Mouse (Mus musculus) heart, embryonic 16.5 days (tissue): ENCODE data around the gene Itga1. TPM values are rescaled to one million over a fixed set of nuclear protein-coding genes. Genes with fewer than 3 reads are reported as not detected.

Experiments used
- ATAC-seq: fragments of 200-750 bp; cut with Nextera tagmentation; replicated peaks from 2 replicates; pipeline ENCODE4 v1.8.0; 2017; ENCODE audit warnings: moderate number of reproducible peaks; ENCODE audit not compliant: insufficient read depth, low FRiP score; ENCODE audit errors: extremely low read depth
- H3K27ac ChIP-seq: fragments of 300-500 bp; sonication (generic); 2 replicates; pipeline ENCODE4 v1.5.1; 2014; ENCODE audit warnings: mild to moderate bottlenecking, low read length, control low read depth, moderate library complexity
- H3K27me3 ChIP-seq: fragments of 300-500 bp; sonication (generic); 2 replicates; pipeline ENCODE4 v1.6.1; 2014; ENCODE audit warnings: low read length, mixed read lengths; ENCODE audit not compliant: control insufficient read depth, insufficient read depth
- H3K36me3 ChIP-seq: fragments of 300-500 bp; sonication (generic); 2 replicates; pipeline ENCODE4 v1.6.1; 2014; ENCODE audit not compliant: control insufficient read depth, insufficient read depth
- H3K4me1 ChIP-seq: fragments of 300-500 bp; sonication (generic); 2 replicates; pipeline ENCODE4 v1.6.1; 2014; ENCODE audit warnings: low read length, mixed read lengths; ENCODE audit not compliant: control insufficient read depth, insufficient read depth
- H3K4me2 ChIP-seq: fragments of 300-500 bp; sonication (generic); 2 replicates; pipeline ENCODE4 v1.6.1; 2014; ENCODE audit warnings: low read depth, mild to moderate bottlenecking, control low read depth, low read length
- H3K4me3 ChIP-seq: fragments of 300-500 bp; sonication (generic); 2 replicates; pipeline ENCODE4 v1.5.1; 2014; ENCODE audit warnings: mild to moderate bottlenecking, control low read depth, low read length
- H3K9ac ChIP-seq: fragments of 300-500 bp; sonication (generic); 2 replicates; pipeline ENCODE4 v1.6.1; 2014; ENCODE audit warnings: low read length, control low read depth
- H3K9me3 ChIP-seq: fragments of 300-500 bp; sonication (generic); replicated peaks from 2 replicates; pipeline ENCODE4 v1.6.1; 2016; ENCODE audit warnings: low read length; ENCODE audit not compliant: control insufficient read depth
- WGBS: fragments of 180-500 bp; shearing (Covaris S2); extraction: QIAGEN DNeasy Blood & Tissue Kit; methylation state at CpG from one replicate; pipeline ENCODE4 v1.1.7; 2014; 5-methylcytosine and 5-hydroxymethylcytosine counted together
- polyA plus RNA-seq: library from polyadenylated mRNA; unstranded; fragments of >200 nt; fragmentation: Nextera tagmentation; extraction: Ambion mirVana; gene quantifications from 2 replicates; pipeline ENCODE4 v1.2.1, GENCODE M21; 2015

The Itga1 gene
- polyA plus RNA-seq, 1 experiment from 2014 or later, result 26.3 TPM

DNA sequence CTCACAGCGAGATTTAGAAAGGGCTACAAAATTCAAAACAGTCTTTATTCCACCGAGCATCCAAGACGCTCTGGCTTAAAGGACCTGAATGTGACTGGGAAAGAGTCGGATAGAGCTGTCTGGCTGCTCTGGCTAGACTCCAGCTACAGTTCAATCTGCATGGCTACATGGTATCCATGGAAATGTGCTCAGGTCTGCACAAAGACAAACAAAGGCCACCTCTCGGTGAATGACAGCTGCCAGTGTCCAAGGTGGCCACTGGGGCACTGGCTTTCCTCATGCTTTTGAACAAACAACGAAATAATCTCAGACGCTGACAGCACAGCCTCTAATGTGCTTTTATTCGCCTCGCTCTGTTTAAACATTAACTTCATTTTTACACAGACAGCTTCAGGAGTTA, 178.4 kb downstream of the Itga1 start:
- Histone ChIP-seq H3K4me2 (peak overlapping the region; percentile 4; the same call in 1 of the 2 replicates), H3K9ac (no peak overlapping the region), H3K27ac (no peak overlapping the region; the same call in 1 of the 2 replicates), H3K36me3 (no peaks in the 10 kb centered on the region), H3K27me3 (no peaks in the 10 kb centered on the region), H3K4me1 (peaks cover 4% of the 10 kb centered on the region), H3K4me3 (no peak overlapping the region), H3K9me3 (no peaks in the 10 kb centered on the region; the same call in 1 of the 2 replicates)
- 46% methylated on average over 9 of the region's 9 CpGs for WGBS
- no peak for ATAC-seq

DNA sequence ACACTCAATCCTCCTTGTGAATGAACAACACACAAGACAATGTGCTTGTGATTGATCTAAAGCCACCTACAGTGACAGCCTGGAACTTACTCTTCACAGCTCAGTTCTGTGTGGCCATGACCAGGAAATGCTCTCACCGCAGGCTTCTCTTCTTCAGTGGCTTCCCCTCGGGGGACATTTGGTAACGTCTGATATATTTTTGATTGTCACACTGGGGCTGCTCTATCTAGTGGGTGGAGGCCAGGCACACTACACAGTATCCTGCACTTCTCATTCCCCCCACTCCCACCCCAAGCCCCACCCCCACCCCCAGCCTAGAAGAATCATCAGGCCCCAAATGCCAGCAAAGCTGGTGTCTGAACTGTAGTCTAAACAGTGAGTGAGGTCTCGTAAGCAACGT, 186.0 kb downstream of the Itga1 start:
- Histone ChIP-seq H3K36me3 (no peaks in the 10 kb centered on the region), H3K27ac (no peak overlapping the region), H3K27me3 (no peaks in the 10 kb centered on the region), H3K4me2 (no peak overlapping the region), H3K4me1 (peaks cover 8% of the 10 kb centered on the region), H3K9me3 (no peaks in the 10 kb centered on the region; the same call in 1 of the 2 replicates), H3K9ac (no peak overlapping the region), H3K4me3 (no peak overlapping the region)
- peak; percentile 41; the same call in 1 of the 2 replicates for ATAC-seq
- WGBS, result 56% methylated on average over 5 of the region's 5 CpGs

DNA sequence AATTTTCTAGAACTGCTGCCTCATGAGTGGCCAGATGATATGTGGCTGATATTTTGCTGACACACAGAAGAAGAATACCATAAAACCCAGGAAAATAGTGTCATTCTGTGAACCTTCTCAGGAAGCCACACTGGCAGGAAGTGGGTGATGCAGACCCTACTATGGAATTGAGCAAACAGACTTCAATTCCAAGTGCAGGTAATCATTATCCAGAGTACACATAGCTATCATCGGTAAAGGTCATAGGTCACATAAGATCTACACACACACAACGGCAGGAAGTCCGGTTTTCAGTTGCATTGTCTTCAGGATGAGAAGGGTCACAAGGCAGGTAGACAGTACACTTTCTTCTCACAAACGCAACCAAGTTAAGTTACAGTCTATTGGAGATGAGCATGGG, 186.8 kb downstream of the Itga1 start:
- no peak for ATAC-seq
- Histone ChIP-seq H3K27ac (no peak overlapping the region), H3K4me1 (peaks cover 8% of the 10 kb centered on the region), H3K9me3 (no peaks in the 10 kb centered on the region; the same call in 1 of the 2 replicates), H3K36me3 (no peaks in the 10 kb centered on the region), H3K9ac (no peak overlapping the region), H3K4me3 (no peak overlapping the region), H3K27me3 (no peaks in the 10 kb centered on the region), H3K4me2 (no peak overlapping the region)
- 71% methylated on average over 4 of the region's 4 CpGs for WGBS

DNA sequence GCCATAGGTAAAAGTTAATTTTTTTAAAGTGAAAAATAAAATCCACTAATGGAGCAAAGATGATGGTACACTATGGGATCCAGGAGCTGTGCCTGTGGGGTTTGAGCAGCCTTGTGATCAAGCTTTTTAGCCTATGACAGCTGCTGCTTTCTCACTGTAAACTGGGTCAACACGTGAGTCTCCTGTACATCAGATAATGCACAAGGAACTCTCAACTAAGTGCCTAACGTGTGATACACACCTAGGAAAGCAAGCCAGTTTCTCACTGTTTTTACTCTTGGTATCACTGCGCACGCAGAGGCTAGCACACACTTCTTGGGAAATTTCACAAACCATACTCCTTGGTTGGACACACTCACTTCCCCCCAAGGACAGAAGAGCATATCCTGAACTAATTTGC, 187.2 kb downstream of the Itga1 start:
- 76% methylated on average over 4 of the region's 4 CpGs for WGBS
- Histone ChIP-seq H3K27ac (no peak overlapping the region), H3K4me3 (no peak overlapping the region), H3K36me3 (no peaks in the 10 kb centered on the region), H3K9ac (no peak overlapping the region), H3K27me3 (no peaks in the 10 kb centered on the region), H3K4me1 (peaks cover 8% of the 10 kb centered on the region), H3K9me3 (no peaks in the 10 kb centered on the region), H3K4me2 (no peak overlapping the region)
- ATAC-seq, result no peak

DNA sequence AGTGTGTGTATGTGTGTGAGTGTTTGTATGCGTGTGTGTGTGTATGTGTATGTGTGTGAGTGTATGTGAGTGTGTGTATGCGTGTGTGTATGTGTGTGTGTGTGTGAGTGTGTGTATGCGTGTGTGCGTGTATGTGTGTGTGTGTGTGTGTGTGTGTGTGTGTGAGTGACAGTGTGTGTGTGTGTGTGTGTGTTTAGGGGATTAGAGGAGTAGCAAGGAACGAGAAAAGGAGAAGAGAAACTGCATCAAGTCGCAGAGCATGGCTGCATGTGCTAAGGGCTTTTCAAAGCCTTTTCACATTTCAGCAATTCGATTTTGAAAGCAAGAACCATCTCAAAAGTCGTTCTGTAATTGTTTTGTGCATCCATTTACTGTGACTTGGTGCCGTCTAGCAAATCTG, 191.1 kb downstream of the Itga1 start:
- H3K4me3 ChIP-seq, result no peak overlapping the region
- H3K27ac ChIP-seq, result no peak overlapping the region
- no peaks in the 10 kb centered on the region for H3K9me3 ChIP-seq
- no peaks in the 10 kb centered on the region for H3K27me3 ChIP-seq
- H3K4me2 ChIP-seq, result no peak overlapping the region
- no peak overlapping the region for H3K9ac ChIP-seq
- H3K36me3 ChIP-seq, result no peaks in the 10 kb centered on the region
- 76% methylated on average over 9 of the region's 9 CpGs for WGBS
- no peaks in the 10 kb centered on the region for H3K4me1 ChIP-seq
- no peak for ATAC-seq

DNA sequence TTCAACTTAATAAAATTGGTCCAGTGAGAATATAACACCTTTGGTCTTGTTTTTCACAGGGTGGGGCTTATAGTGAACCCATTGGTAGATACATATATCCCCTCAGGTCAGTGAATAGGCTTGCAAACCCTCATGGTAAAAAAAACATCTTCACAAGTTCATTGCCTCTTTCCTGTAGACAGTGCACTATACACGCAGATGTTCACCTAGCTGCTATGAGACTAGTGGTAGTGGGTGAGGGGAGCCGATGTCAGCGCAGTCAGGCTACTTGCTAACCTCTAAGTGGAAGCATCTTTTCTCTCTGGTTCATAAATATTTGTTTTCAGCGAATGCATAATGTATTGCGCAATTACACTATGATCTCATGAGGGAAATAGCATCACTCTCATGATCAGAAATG, 192.2 kb downstream of the Itga1 start:
- 85% methylated on average over 5 of the region's 5 CpGs for WGBS
- H3K27me3 ChIP-seq, result no peaks in the 10 kb centered on the region
- H3K36me3 ChIP-seq, result no peaks in the 10 kb centered on the region
- no peaks in the 10 kb centered on the region for H3K4me1 ChIP-seq
- H3K4me2 ChIP-seq, result no peak overlapping the region
- H3K27ac ChIP-seq, result no peak overlapping the region
- H3K9me3 ChIP-seq, result no peaks in the 10 kb centered on the region
- H3K9ac ChIP-seq, result no peak overlapping the region
- H3K4me3 ChIP-seq, result no peak overlapping the region
- ATAC-seq, result no peak

DNA sequence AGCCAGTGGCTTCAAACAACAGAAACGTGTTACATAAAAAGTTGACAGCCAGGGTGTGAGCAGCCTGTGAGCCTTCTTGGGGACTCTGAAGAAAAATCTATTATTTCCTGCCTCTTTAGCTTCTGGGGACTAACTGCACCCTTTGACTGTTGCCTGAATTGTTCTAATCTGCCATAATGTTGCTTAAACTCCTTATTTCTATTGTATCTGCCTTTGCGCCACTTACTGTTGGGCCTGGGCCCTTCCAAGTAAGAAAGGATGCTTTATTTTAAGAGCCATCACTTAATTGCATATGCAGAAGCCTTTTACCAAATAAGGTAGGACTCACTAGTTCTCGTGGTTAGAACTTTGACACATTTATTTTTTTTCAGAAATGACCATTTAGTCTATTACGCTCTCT, 193.9 kb downstream of the Itga1 start:
- no peak overlapping the region for H3K4me3 ChIP-seq

More for the DNA sequence above, 193.9 kb downstream of the Itga1 start:
- no peak overlapping the region for H3K4me2 ChIP-seq
- no peaks in the 10 kb centered on the region for H3K27me3 ChIP-seq
- H3K4me1 ChIP-seq, result no peaks in the 10 kb centered on the region
- H3K9me3 ChIP-seq, result no peaks in the 10 kb centered on the region
- ATAC-seq, result no peak
- no peaks in the 10 kb centered on the region for H3K36me3 ChIP-seq
- H3K9ac ChIP-seq, result no peak overlapping the region
- WGBS, result 72% methylated on average over 4 of the region's 4 CpGs
- H3K27ac ChIP-seq, result no peak overlapping the region

Other genes with a start within 250 kb of the Itga1 start
- 1.9 and 3.8 TPM in 2 replicates for gene Itga2, start 169.9 kb downstream of the Itga1 start, polyA plus RNA-seq
- gene Pelo, start 11.8 kb downstream of the Itga1 start, polyA plus RNA-seq, result 6.5 and 6.9 TPM in 2 replicates
- 7.6 and 8.4 TPM in 2 replicates for gene Gm49395, start within 50 bp of the Itga1 start, polyA plus RNA-seq